Mouse (Mus musculus): ENCODE measurements around the gene Fam84b.

DNA sequence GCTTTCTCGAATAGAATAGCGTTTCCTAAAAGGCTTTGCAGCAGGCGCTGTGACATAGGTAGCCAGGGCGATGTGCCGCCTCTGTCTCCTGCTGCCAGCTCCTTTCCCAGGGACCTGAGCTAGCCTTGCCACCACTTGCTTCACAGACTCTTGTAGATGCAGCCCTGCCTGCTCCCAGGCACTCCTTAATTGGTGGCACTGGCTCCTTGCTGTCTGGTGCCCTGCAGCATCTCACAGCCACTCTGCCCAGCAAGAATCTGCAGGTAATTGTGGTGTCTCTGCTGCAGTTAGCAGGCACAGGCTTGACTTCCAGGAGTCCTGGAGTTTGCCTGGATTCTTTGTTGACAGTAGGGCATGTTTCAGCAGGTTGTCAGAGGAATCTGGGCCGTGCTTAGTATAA, 7.3 kb downstream of the Fam84b start:
- TF ChIP-seq CTCF (IDR thresholded peaks at IDR 0.05; ENCODE audit: insufficient read depth, low read depth, low read length): no peak
- no peak for TF ChIP-seq POLR2A (IDR thresholded peaks at IDR 0.05; ENCODE audit: insufficient read depth, low read depth, low read length)
